Mouse (Mus musculus) megakaryocyte progenitor cell, adult 5-6 weeks (primary cell): ENCODE measurements at regions not wholly inside any gene's neighbourhood (a gene's known extent, or its start where the extent isn't known, plus 50 kb on each side); places are given as distances from the start of the nearest gene placed in this dataset.

ENCODE experiments used
- ATAC-seq: replicated peaks from 2 replicates; pipeline ENCODE4 v1.8.0; 2016; ENCODE audit warnings: mild to moderate bottlenecking, moderate TSS enrichment, inconsistent platforms; ENCODE audit not compliant: poor library complexity

DNA sequence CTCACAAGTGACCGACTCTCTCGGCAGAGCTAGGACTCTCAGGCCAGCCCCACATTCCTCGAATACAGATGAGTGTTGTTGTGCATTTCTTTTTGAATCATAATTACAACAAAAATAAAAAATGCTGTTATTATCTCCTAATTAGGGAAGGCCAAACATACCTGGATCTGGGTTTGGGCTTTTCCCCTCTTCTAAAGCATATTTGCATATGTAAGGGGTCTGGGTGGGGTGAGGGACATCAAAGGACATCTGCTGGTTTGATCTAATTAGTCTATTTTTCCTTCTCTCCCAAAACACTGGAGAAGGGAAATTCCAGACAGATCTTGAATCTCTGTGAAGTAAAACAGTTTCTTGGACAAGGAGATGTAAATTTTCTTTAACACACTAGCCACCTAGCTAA lies 85.3 kb downstream of the Tfap2a start:
- ATAC-seq, result no peak

DNA sequence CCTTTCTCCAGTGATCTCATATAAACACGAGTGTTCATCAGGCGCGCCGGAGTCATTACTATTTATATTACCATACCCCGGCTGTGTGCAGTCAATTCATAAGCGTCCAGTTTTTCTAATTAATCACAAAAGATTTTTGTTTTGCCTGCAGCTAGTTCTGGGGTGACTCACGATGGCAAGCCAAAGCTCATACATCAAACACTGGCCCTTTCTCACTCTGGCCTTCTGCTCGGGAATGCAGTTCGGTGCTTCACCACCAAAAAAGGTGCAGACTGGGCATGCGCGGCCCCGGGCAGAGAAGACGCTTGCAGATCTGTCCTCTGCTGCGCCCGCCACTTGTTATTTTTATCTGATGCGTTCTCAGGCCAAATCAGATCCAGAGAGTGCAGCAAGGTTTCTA lies 87.1 kb downstream of the Tfap2a start:
- ATAC-seq, result no peak

DNA sequence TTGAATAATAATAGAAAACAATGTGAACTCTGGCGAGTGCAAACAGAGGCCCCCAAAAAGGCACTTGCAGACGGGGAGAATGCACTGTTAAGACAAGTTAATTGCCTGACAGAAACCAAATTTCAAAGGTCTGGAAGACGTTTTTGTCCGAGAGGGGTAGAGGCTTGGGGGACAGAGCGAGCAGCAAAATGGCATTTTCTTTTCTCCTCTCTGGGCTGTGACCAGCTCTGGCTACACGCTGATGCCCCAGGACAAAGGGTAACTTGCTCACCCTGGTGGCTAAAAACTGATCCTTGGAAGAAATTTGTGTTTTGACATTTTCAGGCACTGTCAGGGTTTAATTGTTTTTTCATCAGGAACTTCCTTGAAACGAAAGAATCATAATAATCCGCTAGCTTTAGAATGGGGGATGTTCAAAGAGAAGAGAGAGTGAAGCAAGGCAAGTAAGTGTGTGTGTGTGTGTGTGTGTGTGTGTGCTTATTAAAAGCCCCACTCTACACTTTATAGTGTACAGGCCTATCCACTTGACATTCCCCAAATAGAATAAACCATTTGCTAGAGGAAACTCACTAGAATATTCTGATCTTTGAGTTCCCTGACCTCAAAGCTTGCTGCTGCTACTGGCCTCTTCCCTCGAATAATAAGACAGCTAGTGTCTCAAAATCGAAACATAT lies 88.0 kb downstream of the Tfap2a start:
- no peak for ATAC-seq

DNA sequence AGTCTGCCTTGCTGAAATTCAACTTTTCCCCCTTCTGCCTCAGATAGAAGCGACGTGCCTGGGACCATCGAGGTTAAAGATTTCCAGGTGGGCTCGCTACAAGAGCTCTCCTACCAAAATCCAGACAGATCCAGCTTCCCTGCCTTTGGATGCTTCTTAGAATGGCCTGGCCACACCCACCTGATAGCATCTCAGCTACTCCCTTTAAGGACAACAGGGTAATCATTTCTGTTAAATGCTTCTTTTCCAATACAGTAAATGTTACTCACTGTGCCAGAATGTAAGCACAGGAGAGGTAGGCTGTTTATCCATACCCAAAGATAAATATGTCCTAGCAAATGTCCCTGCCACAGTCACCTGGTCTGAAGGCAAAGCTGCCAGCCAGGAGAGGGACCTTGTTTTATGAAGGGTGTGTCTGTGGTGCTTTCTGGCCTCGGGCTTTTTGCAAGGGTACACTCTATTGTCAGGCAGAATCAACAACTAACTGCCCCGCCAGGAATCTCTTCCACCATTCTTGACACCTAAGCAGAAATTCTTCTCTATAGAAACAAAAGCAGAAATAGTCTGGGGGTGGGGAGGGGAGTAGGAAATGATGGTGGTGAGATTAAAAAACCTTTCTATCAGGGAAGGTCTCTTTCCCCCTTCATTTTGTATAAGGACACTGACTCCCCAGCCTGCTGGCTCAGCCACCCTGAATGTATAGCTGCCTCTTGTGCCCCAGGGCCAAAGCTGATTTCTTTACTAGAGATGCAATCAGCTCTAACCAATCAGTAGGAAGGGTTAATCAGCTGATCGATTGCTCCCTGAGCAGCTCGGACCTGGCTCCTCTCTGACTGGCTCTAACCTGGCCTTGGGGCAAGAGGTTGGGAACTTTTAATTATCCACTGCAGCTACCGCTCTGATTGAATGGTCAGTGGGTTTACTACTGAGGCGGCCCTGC lies 88.8 kb downstream of the Tfap2a start:
- ATAC-seq, result no peak

DNA sequence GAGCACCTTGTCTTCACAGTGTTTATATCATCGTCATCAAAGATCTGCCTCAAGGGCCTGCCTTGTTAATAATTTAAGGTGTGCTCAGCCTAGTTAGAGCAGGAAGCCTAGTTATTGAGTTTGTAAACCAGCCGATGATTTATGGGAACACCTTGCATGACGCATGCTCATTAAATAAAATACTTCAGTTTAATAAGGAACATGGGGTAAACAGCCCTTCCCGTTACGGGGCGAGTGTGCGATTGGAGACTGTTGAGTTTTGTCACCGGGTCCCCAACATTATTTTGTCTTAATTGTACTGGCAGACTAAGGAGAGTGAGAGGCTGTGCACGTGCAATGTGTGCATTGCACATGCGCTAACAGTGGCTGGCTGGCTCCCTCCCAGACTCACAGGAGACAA lies 92.0 kb downstream of the Tfap2a start:
- ATAC-seq, result no peak

DNA sequence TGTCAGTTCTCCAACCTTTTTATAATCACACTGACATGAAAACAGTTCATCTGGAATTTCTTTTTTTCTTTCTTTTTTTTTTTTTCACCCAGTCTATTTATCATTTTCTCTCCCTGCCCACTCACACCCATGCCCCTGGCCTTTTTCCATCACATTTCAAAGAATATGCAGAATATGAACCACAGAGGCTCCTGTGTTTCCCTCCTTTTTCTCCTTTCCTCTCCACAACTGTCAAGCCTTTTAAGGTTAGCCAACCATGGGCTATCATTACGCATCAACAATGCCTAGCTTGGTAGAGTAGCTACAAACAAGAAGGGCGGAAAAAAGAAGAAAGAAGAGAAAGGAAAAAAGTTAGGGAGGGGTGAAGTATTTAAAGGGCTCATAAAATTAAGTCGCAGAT lies 92.5 kb downstream of the Tfap2a start:
- no peak for ATAC-seq

DNA sequence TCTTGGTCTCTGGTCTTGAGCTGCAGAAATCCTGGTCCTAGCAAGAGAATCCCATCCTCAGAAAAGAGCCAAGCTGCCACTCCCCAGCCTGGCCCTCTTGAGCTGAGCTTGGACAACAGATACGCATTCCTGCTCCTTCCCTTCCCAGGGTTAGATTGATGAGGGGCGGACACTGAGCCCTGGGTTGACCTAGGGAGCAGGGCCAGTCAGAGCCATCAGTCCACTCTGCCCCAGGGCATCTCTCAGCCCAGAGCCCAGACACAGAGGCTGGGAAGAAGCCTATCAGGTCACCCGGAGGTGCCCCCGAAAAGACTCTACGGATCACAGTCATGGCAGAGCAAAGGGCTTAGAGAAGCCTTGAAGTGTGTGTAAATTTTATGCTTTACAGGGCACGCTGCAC lies 95.2 kb downstream of the Tfap2a start:
- no peak for ATAC-seq

DNA sequence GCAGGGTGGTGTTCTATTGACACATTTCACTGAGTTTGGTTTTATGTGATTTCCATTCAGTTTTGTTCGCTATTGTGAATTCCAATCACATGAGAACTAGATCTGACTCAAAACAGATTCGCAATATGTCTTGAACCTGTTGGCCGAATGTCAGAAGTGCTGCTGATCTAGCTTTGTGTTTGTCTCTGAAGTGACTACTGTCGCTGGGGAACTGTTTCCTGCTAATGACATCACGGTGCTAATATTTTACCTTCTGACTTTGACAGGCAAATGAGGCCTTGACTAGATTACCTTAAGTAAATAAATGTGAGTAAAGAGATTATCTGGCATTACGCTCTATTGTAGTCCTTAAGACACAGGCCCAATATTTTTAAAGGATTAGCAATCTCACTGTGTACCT lies 100.9 kb downstream of the Tfap2a start:
- ATAC-seq, result no peak

DNA sequence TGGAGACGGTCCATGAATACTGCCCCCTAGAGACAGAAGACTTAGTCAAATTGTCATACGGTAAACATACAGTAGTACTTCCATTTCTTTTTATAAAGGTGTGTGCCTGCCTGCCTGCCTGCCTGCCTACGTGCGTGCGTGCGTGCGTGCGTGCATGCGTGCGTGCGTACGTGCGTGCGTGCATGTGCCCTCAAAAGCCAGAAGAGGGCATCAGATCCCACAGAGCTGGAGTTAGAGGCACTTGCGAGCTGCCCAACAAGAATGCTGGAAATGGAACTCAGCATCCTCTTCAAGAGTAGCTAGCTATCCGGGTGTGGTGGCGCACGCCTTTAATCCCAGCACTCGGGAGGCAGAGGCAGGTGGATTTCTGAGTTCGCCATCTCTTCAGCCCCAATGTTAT lies 120.3 kb downstream of the Tfap2a start:
- ATAC-seq, result no peak

DNA sequence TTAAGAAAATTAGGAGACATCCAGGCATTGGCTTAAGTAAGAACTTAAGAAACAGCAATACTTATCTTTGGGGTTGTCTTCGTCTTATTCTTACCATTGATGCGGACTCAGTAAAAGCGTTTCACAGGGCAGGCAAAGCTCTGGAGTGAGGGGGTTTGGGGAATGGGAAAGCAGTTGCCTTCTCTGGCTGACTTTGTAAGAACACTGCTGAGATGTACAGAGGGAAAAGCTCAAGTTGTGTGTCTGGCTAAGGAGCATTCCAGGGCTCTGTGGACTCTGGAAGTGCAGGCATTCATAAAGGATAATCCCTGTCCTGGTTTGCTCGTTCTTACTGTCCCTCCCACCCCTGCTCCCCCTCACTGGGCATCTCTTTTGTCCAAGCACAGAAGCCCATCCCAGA lies 129.7 kb downstream of the Tfap2a start:
- no peak for ATAC-seq

DNA sequence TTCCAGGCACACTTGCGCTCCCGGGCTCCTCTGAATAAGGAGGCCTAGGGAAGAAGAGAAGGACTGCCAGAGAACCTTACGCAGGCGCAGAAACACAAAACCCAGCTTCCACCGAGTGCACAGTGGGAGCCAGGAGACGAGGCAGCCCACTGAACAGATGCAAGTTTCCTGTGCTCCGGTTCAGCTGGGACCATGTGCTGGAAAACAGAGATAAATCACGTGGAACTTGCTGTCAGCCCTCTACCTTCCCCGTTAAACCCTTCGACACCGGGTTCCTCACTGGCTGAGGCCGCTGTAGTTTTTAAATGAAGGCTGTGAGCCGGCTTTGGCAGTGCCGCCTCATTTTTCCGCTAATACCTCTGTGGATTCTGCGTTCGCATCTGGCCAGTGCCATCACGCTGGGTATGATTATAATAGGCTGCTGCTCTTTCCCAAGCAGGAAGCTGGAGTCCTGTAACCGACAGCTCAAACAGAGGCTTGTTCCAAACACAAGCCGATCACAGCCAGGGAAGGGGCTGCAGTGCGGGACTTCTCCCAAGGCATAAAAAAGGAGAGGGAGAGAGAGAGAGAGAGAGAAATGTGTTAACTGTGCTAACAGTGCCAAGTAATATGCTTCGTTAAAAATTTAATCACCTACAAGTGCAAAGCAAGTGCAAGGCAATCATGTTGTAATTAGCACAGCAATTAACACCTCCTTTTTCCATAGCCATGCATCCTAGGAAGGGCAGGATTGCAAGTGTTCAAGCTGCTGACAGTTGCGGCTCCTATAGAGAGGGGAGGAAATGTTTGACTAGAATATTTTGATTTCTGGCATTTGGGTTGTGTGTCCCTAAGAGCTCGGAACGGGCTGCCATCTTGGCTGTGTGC lies 131.5 kb downstream of the Tfap2a start:
- ATAC-seq, result no peak

DNA sequence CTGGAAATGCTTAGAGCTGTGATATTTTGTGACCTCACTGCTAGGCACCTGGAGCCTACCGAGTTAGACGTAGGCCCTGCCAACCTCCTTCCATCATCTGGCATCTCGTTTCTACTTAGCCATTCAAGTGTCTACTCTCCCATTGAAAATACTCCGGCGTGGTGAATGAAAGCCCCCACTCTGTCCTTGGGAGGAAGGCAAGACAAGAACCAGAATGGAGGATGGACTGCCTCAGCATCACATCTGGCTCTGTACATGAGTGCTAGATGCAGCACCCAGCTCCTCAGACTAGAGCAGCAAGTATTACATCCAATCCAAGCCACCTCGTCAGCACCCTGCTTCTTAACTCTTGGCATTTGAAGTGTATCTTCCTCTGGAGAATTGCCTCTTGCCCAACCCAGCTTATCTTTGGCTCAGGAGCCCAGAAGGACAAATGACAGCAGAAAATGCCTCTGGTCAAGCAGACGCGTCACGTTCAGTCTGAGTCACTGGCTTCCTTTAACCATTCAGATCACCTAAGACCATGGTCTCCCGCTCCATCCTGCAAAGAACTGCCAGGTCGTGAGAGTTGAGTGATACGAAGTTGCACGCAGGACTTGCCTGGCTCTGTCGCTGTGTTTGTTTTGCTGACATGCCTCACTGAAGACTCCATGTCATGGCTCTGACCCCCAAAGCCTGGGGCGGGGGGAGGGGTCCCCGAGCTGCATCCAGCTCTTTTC lies 132.3 kb downstream of the Tfap2a start:
- ATAC-seq, result no peak

DNA sequence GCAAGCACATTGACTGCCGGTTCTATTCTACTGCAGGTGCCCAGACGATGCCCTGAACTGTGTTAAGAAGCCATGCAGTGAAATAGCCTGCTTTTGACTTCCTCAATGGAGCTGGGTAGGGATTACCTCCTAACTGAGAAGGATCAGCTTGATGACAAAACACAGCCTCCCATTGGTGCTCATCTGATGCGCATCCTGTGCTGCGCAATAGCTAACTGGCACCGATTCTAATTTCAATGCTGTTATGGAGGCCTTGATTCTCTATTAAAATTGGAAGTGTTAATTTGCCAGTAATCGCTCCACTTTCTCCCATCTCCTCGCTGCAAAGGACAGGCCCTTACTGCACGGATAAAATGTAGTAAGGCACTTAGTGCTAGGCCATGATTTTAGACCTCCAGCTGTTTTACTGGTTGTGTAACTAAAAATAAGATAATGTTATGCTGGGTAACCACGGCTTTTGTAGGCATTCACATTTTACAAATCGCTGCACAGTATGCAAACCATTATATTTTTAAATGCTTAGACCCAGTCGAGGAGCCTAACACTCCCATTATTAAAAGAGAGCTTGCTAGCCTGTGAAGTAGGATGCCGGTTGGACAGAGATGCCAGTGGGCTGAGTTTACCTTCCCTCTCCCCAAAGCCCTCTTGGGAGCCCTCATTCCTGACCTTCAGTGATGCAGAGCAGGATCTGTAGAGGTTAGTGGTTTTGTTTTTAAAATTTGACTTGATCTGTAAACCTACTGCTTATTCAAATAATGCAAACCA lies 163.0 kb downstream of the Tfap2a start:
- no peak for ATAC-seq

DNA sequence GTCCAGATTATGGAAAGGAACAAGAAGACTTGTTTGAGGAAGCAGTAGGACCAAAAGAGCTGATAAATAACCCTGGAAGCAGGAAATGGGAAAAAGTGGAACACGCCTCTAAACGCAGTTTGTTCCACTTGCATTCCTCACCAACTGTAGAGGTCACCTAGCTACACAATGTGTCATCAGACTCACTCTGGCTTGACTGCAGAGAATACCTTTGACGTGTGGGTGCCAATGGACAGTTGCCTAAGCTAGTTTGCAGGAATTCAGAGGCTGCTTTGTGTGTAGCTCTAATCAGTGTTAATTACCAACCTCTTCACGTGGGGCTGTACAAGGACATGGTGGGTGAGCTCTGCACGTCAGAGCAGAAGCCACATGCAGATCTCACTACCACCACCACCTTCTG lies 168.7 kb downstream of the Tfap2a start:
- ATAC-seq, result no peak

DNA sequence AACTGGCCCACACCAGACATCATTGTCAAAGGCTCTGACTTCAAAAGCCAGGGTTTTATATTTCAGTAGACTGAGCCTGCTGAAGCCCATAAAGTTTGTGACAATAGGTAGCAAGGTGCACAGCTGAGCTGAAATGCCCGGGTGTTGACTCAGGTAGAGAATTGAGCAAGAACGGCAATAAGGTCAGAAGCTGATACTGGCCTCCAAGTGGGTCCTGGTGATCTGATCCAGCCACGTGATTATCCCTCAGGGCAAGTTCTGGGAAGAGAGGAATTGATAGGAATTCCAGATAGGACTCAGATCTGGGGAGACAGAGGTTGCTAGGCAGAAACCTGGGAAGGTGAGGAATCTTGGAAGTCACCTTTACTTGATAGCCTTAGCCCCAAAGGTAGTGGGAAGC lies 170.4 kb downstream of the Tfap2a start:
- no peak for ATAC-seq

DNA sequence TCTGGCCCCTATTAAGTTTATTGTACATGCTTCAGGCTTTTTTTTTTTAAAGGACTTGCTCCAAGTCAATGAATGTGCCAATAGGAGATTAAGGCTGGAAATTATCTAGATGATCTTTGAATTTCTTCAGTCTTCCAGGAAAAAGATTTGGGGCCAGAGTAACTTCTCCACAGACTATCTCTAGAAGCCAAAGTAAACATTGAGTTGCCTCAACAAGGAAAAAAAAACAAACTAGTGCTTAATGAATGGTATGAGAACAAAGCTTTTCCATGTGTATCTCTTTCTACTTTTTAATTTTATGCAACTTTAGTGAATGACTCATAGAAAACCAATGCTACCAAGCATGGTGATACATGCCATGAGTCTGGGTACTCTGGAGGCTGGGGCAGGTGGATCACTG lies 173.8 kb downstream of the Tfap2a start:
- no peak for ATAC-seq

DNA sequence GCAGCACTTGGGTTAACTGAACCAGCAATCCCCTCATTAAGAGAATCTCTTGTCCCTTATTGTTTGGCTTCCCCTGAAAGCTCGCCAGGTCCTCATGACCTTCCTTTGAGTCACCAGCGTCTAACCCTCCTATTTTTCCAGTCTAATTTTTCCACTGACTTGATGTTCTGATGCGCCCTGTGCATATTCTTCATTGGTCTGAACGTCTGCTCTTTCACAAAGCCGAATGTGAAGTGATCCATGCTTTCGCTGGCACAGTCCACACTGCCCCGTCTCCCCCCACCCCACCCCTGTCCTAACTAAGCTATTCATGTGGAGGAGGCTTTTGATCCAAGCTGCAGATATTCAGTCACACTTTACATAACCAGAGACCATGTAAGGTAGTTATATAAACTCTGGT lies 183.8 kb downstream of the Tfap2a start:
- ATAC-seq, result no peak

DNA sequence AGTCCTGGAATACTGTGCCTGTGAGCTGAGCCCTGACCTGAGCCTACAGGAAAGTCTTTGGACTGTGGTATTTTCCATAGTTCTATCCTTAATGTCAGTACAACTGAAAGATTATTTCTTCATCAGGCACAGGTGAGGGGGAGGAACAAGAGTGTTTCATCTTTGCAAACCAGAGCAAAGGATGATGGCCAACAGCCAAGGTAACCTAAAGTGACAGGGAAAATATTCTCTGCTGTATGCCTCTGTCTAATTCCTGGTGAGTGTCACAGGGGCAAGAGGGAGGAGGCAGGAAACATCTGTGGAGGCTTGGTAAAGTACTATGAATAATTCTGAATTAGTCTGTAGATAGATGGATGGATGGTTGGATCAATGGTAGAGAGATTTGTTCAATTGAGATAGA lies 164.3 kb upstream of the Ofcc1 start:
- no peak for ATAC-seq

DNA sequence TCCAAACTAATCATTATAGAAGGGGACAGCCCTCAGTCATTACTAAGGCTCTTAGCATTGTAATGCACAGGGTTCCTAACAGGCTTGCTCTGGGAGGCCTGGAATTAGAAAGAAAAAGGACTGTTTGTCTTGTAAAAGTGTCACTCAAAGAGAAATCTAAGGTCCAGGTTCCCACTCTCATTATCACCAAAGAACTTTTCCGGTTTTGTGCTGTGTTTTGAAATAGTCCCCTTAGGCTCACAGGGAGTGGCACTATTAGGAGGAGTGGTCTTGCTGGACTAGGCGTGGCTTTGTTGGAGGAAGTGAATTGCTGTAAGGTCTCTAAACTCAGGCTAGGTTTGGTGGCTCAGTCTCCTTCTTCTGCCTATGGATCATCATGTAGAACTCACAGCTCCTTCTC lies 161.9 kb upstream of the Ofcc1 start:
- ATAC-seq, result no peak

DNA sequence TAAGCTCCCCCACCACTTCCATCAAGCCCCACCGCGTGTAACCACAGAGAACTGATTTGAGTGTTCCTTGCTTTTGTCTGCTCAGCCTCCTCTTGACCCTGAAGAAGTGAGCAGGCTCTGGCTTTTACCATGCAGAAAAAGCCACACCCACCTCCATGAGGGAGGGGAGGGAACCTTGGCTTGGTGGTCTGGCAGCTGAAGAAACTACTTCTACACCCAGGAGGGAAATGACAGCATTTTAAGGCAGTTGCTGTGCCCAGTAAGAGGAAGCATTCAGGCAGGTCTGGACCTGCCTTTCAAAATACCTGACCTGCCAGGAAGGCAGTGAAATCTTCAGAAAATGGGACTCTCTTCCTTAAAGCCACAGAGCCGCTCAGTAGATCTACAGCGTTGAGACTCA lies 156.9 kb upstream of the Ofcc1 start:
- peak; percentile 50; the same call in 1 of the 2 replicates for ATAC-seq
